Mouse (Mus musculus) 3134 (cell line): ENCODE results near the gene Pus10.
A peak's percentile ranks its signal among the peaks of the same experiment; 100 is the strongest.

Experiments
- DNase-seq: peaks from one replicate; pipeline ENCODE4 v3.0.0-alpha.2; 2011; ENCODE audit warnings: low spot score; ENCODE audit not compliant: insufficient read length; ENCODE audit errors: extremely low read depth

Gene Pus10

DNA sequence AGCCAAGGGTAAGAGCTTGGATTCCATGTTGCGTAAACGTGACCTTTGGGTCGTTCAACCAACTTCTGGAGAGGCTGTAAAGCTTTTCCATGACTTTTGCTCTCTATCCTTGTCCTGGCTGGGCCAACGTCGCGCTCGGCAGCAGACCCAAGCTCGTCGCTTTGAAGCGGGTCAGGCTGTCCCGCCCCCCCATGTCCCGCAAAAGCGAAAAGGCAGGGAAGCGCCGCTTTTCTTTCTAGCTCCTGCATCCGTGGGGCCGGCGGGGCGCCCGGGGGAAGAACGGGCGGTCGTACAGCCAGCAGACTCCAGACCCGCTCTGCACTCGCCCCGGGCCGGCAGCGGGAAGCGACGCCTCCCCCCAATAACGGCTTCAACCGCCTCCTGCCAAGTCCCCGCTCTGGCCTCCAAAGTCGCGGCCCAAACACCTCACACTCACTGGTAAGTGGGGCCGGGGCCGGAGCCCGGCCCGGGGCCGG is at the start of gene Pus10:
TSS of gene Pus10 (plus strand) at position 364 of the 476 bp plus-strand sequence.
- no peak for DNase-seq

DNA sequence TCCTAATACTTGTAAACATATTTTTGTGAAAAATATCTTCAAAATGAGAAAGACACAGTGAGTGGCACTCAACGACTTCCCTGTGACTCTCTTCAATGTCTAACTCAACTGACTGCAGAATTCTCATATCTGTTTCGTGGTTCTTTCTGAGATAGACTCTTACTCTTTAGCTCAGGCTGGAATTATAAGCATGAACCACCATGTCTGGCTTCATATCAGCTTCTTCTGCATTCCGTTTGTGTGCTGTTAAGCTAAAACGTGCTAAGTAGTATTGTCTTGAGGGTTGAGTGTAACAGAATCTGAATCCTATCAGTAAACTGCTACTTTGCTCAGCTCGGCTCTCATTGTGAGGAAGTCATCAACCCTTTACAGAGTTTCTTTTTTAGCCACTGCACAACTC is 46.5 kb upstream of the Pus10 start:
- DNase-seq, result no peak

DNA sequence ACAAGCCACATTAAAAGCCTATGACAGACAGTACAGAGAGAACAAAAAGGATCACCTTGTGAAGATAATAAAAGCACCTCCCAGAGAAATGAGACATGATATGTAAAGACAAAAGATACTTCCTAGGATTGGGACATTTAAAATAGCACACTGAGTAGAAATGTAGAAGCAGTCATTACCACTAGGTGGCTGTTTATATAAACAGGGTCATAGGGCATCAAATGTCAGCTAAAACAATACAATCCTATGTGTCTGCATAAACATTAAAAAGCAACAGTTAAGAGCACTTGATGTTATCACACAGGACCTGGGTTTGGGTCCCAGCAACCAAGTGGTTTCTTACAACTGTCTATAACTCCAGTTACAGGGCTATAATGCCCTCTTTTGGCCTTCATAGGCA is 34.8 kb upstream of the Pus10 start:
- no peak for DNase-seq

DNA sequence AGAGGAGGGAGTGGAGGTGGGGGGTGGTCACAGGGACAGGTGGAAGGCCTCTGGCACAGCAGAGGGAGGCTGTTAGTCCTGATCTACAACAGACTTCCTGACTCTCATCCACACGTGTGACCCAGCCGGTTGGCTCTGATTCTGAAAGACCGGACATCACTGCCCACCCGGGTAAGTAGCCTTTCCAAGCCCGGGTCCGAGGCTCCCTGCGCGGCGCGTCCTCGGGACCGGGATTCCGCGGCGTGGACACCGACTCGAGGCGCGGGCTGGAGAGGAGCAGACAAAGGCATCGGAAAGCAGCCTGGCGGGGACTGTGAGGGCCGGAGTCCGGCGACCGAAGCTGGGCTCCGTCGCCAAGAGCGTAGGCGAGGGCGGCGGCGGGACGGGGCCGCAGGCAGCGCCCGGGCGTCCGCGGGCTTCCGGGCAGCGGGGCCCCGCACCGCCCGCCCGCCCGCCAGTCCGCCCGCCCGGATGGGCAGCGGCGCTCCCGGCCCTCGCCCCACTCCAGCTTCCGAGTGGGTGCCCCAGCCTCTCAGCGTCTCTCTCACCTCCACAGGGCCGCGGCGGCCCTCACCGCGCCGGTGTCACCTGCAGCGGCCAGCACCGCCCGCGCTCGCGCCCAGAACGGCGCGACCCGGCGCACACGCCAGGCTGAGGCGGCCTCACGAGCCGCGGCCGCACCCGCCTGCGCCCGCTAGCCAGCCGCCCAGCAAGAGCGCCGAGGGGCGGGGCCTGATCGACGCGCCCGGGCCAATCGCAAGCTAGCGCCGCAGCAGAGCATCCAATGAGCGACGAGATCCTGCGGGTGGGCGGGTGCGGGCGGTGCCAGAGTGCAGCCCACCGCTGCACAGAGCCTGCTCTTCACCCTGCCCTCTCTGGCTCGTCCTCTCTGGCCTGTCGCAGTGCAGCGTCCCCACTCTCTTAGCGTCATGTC is 32.3 kb upstream of the Pus10 start, which contains the start of gene 0610010F05Rik:
TSS of gene 0610010F05Rik (minus strand) at position 695 of the 934 bp plus-strand sequence.
- DNase-seq, result peak; percentile 96

DNA sequence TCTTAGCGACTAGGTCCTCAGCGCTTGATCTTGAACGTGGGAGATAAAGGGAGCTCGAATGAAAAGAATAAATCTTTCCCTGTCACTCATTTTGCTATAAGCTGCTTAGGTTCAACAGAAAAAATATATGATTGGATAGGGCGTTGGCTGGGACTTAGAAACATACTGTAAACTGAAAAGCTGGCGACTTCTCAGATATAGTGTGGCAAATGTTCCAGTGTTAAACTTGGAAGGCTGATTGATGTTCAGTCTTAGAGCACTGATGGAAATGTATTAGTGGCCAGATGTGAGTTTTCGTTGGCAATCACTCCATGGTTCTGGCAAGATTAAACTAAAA is 31.6 kb upstream of the Pus10 start:
- no peak for DNase-seq

DNA sequence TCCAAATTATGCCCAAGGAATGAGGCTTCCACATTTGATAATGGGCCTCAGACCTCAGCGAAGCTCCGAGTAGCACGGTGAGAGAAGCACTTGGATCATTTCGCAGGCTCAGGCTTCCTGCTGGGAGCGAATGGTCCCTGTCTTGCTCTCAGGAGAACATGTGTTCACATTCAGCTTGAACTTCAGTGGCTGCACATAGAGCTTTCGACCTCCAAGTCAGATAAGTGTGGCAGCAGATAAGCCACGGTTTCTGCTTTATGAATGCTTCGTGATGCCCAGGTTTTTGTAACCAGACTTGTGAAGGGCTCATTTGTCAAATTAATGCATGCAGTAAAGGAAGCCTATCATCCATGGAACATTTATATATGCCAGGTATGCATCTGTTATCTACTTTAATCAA is 30.9 kb upstream of the Pus10 start:
- no peak for DNase-seq

DNA sequence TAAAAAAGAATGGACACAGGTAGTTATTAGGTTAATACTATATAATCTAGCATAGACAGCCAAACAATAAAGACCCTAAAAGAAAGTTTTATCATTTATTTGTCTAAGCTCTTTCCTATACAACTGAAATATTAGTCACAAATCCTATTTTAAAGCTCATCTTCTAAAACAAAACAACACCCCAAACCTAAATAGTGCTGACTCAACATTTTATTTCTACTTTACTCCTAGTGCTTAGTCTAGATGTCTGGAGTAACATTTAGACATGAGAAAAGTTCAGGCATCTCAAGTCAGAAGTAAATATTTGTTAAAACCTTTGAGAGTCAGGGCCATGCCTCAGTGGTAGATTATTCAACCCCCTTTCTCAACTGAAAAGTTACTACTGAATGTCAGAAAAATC is 18.0 kb upstream of the Pus10 start:
- DNase-seq, result no peak

DNA sequence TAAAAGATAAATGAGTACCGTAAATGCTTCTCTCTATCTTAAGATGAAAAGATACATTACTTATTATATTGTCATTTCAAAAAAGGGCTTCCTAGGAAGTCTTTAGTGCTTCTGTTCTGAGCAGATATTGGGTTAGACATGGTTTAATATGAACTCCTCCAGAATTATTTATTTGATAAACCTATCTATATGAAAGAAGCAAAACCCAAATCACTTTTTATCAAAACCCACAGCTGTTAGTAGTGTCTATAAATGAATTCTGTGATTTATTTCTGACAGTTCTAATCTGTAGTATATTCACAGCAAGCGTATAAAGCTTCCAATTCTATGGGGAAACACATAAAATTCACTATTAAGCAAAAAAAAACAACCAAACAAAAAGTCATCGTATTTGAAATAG is 17.6 kb upstream of the Pus10 start:
- DNase-seq, result no peak

DNA sequence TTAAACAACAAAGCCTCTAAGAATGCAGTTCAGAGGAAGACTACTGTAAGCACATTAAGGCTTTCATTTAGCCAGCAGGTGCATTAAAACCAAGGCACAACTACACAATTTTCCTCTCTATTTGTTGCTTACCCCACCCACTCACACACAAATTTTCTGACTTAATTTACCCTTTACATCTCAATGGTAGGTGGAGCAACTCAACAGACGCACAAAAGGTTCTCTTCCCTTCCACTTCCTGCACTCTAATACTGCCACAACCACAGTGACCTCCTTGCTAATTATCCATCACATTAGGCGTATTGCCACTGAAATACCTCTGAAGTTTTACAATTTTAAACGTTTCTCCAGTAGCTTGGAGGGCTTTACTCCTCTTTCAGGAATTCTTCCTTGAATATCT is 11.8 kb upstream of the Pus10 start:
- DNase-seq, result no peak

DNA sequence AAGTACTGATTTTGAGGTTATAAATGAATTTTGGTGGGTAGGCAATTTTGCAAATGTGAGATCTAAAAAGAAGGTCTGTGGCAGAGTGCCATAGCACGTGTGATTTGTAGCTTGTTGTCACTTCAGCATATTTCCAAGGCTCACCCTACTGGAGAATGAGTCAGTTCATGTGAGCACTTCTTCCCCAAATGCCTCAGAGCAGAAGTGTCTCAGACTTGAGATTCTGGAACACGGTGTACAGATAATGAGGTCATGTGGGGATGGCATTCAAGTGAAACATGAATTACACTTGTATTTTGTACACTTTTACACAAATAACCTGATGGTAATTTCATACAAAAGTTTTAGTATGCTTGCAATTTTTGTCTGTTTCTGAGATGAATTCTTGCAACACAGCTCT is 7.7 kb upstream of the Pus10 start:
- no peak for DNase-seq

DNA sequence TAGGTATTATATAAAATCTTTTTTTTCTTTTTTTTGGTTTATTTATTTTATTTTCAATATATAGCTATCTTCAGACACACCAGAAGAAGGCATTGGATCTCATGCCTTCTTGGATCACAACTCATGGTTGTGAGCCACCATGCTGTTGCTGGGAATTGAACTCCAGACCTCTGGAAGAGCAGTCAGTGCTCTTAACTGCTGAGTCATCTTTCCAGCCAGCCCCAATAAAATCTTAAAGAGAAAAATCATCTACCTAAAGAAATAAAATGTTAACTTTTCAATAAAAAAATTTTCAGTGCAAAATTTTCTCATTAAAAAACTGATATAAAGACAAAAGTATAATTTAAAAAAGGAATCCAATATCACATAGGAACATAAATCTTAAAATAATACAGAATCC is 1.2 kb upstream of the Pus10 start:
- no peak for DNase-seq

DNA sequence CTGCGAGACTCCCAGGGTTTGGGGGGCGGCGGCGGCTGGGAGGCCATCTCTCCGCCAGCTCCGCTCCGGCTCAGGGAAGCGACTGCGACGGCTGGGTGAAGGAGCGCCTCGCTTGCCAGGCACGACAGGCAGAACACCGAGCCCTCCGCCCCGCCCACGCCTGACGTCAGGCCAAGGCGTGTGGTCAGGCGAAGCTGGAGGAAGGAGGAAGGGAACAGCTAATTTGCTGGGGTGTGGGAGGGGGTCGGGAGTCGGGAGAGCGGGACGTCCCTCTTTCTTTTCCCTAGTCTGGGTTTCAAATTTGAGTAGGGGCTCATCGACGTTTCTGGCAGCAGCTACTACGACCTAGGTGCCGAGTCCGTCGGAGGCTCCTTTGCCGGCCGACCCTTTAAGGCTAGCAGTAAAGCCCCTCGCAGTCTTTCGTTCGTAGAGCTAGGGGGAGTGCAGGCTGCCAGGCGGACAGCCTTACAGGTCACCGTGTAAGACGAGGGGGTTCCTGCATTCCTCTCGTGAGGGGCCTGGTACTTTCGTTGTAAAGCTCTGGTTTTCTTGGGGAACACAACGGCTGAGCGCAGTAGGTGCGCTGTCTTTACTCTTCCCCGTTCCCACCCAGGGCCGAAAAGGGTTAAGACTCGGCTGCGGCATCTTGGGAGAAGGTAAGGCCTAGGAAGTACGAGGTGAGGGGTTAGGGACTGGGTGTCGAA is 476 bp downstream of the Pus10 start, which contains the start of gene Pex13:
TSS of gene Pex13 (minus strand) at position 162 of the 704 bp plus-strand sequence.
- DNase-seq, result peak; percentile 96

DNA sequence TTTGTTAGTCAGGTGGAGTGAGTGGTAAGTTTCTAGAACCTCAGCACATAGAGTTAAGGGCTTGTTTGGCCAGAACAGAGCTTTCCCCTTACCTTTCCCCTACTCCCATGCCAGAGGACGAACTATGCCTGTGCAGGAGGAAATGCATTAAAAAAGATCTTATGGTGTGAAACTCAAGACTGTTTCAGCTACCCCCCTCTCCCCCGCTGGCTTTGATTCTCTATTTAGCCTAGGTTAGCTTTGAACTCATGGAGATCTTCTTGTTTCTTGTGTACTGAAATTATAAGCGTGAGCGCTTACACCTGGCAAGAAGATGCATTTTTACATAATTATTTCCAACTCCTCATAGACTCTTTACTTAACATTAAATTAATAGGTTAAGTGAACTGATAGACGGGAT is 1.1 kb downstream of the Pus10 start:
- DNase-seq, result no peak

DNA sequence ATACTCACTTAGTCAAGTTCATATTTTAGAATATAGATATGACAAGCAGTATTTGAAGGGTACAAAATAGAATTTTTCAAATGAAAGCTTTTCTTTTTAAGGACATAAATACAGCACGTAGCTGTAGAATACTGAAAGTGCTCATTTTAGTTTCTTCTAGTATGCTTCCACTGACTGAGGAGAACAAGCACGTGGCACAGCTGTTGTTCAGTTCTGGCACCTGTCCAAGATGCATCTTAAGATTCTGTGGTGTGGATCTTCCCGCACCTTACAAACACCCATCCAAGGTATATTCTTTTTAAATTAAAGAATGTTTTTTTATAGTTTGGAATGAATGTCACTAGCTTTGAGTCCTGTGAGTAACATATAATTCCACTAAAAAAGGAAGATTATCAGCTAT is 1.7 kb downstream of the Pus10 start:
- DNase-seq, result no peak

DNA sequence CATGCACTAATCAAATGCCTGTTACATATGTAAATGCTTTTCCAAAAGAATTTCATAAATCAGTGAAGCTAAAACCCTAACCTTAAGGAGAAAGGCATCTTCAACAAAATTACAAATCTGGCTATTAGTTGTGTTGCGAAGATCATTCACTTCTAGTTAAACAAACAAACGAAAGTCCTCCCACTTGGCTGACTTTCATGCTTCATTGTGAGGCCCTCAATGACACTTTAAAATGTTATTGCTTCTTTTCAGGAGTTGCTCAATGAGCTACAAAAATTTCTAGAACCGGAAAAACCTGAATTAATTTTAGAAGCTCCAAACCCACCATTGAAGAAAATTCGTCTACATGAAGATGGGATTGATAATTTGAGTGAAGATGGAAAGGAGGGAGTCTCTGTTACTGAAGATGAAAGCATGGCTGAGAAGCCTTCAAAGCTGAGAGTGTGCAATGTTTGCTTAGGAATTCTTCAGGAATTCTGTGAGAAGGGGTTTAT is 6.8 kb downstream of the Pus10 start:
- DNase-seq, result no peak

DNA sequence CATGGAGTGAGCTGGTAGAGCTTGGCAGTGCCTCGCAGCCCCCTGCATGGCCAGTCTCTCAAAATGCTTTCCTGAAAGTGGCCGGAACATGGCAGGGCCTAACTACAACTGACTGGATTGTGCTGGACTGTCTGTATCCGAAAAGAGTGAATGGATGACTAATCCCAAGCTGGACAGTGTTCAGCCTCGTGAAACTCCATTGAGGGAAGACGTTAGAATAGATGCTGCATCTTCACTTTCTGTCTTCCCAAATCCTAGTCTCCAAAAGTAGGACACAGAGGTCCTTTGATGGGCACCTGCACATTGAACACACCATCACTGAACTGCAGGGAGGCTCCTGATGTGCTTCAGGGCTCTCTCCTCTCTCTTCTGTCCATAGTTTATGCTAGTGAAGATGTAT is 10.6 kb downstream of the Pus10 start:
- DNase-seq, result no peak

DNA sequence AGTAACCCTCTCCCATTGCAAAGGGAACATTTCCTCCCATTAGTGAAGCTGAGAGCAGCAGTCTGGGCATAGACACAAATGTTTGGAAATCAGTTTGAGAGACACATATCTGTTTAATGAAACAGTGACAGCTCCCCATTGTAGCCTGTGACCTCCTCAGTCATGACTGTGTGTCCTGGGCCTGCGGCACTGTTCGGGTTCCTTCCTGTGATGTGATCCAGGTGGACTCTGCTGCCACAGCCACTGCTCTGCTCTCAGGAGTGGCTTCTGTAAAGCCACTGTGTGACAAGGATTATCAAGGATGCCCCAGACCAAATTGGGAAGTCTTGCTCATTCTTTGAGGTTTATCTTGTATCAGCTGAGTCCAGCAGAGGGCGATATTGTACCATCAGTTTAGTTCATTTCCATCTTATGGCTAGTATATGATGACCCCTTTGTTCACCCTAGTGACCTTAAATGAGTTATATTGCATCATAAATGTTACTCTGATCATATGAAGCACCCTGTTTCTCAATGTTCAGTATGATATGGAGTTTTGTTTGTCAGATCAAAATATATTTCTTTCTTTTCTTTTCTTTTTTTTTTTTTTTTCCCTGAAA is 13.7 kb downstream of the Pus10 start:
- DNase-seq, result peak; percentile 19

DNA sequence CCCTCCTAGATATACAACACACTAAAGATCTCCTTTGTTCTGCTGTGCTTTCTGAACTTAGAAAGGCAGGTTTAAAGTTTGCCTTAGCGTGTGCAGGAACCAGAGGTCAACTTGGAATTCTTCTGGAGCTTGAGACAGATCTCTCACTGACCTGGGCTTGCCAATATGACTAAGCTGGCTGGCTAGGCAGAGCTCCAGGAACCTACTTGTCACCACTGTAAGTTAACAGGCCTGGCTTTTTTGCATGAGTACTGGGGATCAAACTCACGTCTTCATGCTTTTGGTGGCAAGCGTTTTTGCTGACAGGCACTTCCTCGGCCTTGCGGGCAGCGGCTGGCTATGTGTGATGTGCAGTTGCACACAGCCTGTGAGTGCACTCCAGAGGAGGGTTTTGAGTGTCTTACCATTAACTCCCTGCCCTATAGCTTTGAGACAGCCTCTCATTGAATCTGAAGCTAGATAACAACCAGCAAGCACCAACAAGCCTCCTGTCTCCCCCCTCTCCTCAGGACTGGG is 15.0 kb downstream of the Pus10 start:
- DNase-seq, result peak; percentile 57

DNA sequence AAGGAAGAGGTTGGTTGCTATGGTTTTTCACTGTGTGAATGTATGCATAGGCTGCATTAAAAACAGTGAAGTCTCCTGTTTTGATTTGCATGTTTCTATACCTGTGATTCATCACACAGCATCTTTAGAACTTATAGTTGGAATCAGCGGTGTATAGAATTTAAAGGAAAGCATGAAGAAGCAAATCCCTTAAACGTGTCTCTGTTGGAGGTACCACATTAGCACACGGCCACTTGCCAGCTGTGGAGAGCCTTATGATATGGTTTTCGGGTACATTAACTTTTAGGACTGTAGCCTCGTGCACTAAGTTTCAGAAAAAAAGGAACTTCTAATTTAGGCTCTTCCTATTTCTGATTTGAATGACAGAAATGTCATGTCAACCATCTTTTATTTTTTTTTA is 17.1 kb downstream of the Pus10 start:
- DNase-seq, result no peak

DNA sequence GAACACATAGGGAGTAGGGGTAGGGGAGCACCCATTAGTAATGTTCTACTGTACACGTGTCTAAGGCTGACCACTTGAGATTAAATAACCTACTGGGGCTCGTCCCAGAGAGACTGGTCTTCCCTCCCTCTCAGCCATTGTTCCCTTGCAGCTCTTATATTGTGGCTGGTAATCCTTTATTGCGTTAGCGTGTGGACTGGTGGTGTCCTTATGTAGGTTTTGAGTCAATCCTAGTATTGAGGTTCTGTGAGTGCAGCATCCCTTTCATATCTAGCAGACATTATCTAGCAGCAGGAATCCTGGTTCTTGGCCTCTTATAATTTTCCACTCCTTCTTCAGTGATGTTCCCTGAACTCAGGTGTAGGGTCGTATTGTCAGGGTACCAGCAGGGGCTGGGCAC is 21.2 kb downstream of the Pus10 start:
- no peak for DNase-seq

DNA sequence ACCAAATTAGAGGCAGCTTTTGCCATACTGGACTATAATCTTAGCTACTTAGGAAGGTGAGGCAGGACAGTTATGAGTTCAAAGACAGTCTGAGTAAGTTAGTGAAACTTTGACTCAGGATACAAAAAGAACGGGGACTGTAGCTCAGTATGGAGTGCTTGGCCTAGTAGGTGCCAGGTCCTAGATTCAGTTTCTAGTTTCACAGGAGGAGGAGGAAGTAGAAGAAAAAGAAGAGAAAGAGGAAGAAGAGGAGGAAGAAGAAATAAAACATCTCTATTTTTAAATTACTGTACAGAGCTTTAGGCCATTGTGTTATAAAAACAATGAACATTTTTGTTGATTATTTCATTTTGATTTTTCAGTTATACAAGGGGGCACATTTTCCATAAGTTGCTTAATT is 22.6 kb downstream of the Pus10 start:
- no peak for DNase-seq
